Mouse (Mus musculus) heart, adult 2 months (tissue): Measurements from ENCODE around the gene Usmg5.

Source experiments
- CTCF ChIP-seq: fragments of 200-600 bp; IDR thresholded peaks from 2 replicates; pipeline ENCODE4 v1.8.1; 2022; ENCODE audit warnings: antibody characterized with exemption, mild to moderate bottlenecking, moderate library complexity
- POLR2A ChIP-seq: fragments of 200-500 bp; IDR thresholded peaks from 2 replicates; pipeline ENCODE4 v1.6.1; 2011; ENCODE audit warnings: mild to moderate bottlenecking, low read depth, low read length, control low read depth; ENCODE audit not compliant: insufficient read depth

DNA sequence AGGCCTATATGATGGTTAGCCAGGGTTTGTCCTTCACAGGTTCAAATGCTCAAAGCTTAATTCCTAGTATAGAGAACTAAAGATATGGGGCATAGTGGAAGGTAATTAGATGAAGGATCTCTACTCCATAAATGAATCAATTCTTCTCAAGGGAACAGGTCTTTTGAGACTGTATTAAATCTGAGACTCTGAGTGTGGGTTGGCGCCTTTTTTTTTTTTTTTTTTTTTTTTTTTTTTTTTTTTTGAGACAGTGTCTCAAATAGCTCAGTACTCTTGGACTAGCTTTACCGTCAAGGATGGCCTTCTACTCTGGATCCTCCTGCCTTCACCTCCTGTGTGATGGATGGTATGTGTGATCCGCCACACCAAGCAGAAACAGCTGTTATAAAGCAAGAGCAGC, 53.9 kb downstream of the Usmg5 start:
- TF ChIP-seq CTCF (no peak), POLR2A (no peak)
